ENCODE assay signal across 9 mouse cellular contexts in the genomic region with DNA sequence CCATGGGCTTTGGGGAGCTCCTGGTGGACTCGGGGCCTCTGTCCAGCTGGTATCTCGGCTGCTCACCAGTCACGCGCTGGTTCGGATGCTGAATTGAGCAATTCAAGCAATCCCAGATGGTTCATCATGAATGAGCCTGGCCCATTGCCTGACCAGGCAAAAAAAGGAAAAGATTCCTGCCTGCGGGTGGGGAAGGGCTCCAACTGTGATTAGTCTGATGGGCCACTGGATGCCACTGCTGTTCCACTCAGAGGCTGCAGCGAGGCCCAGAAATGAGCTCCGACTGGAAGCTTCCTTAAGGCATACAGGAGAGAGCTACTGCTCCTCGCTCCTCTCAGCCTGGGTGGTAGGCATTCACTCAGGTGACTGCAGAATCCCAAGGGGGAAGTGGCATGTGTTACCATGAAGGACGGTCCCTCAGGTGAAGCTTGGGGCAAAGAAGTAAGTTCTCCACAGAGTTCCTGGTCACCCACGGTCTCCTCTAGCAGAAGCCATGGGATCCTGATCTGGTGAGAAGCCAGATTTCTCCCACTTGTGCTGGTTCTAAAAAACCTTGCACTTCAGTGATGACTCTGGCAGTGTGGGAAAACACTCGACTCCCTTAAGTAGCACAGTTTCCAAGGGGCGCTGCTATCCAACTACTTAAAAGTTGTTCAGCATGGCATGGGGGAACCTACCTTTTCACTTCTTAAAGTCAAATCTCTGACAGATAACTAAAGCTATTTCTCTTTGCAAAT. TPM values are rescaled to one million over a fixed set of nuclear protein-coding genes. Genes with fewer than 3 reads are reported as not detected.
A peak's percentile ranks its signal among the peaks of the same experiment; 100 is the strongest.
DNase-seq lines count a peak whose midpoint lies in the region; ATAC-seq lines count a peak whose summit lies in the region.
"Had no signal": no experiment of that assay in that cellular context is flagged by ENCODE, and none has a peak within 500 bp of the region (broad histone marks: within the 10 kb centered on the region; RNA-seq: fewer than 3 reads in every experiment).

No protein-coding gene starts in this region.

- no peaks in the 10 kb centered on the region for H3K9me3 ChIP-seq in heart, embryonic 12.5 days (replicated peaks)
- H3K9me3 ChIP-seq in lung, embryonic 16.5 days (ENCODE audit: control insufficient read depth, low read length): no peaks in the 10 kb centered on the region
- H3K9me3 ChIP-seq: midbrain, embryonic 12.5 days had no signal

- no peak overlapping the region for H3K27ac ChIP-seq in heart, embryonic 12.5 days (ENCODE audit: poor library complexity, severe bottlenecking)
- peak overlapping the region; percentile 68 for H3K27ac ChIP-seq in lung, embryonic 16.5 days (ENCODE audit: low read length)
- H3K27ac ChIP-seq: midbrain, embryonic 12.5 days had no signal

- H3K4me3 ChIP-seq in heart, embryonic 12.5 days: no peak overlapping the region
- H3K4me3 ChIP-seq in lung, embryonic 16.5 days (ENCODE audit: low read length): no peak overlapping the region

- peak; percentile 76 for DNase-seq in 3134 (ENCODE audit: extremely low read depth, insufficient read length, low spot score)
- DNase-seq in NIH3T3 (ENCODE audit: low read depth): peak; percentile 100
- peak; percentile 80 for DNase-seq in cerebellum, postnatal 36 days
- DNase-seq in kidney, postnatal 14 days: peak; percentile 77
- DNase-seq in right cerebral cortex, postnatal 4 days: peak; percentile 79
- DNase-seq in natural killer cell, adult 2 months (ENCODE audit: low spot score in 2 of 2): no peak

- H3K4me1 ChIP-seq in heart, embryonic 12.5 days (replicated peaks): peaks cover 24% of the 10 kb centered on the region
- peaks cover 21% of the 10 kb centered on the region for H3K4me1 ChIP-seq in lung, embryonic 16.5 days (replicated peaks; ENCODE audit: control insufficient read depth, insufficient read depth, low read length)
- H3K4me1 ChIP-seq: midbrain, embryonic 12.5 days had no signal

- no peaks in the 10 kb centered on the region; the same call in 1 of the 2 replicates for H3K36me3 ChIP-seq in heart, embryonic 12.5 days
- H3K36me3 ChIP-seq in lung, embryonic 16.5 days (ENCODE audit: control insufficient read depth, insufficient read depth, low read length): no peaks in the 10 kb centered on the region
- H3K36me3 ChIP-seq: midbrain, embryonic 12.5 days had no signal

- 77% methylated on average over 13 of the region's 13 CpGs for WGBS in heart, embryonic 12.5 days
- WGBS in lung, embryonic 16.5 days: 37% methylated on average over 13 of the region's 13 CpGs

- no peak overlapping the region for H3K4me2 ChIP-seq in heart, embryonic 12.5 days
- no peak overlapping the region for H3K4me2 ChIP-seq in lung, embryonic 16.5 days (ENCODE audit: low read depth, low read length)

- H3K9ac ChIP-seq in heart, embryonic 12.5 days: no peak overlapping the region
- H3K9ac ChIP-seq in lung, embryonic 16.5 days (ENCODE audit: low read length): no peak overlapping the region

- 0 out of 2 replicates have a peak, but pooled peaks have one; percentile 36 for ATAC-seq in heart, embryonic 12.5 days (ENCODE audit: insufficient number of reproducible peaks, low FRiP score)
- peak; percentile 85 for ATAC-seq in lung, embryonic 16.5 days (ENCODE audit: low read depth)

- no peaks in the 10 kb centered on the region for H3K27me3 ChIP-seq in heart, embryonic 12.5 days (replicated peaks)
- no peaks in the 10 kb centered on the region for H3K27me3 ChIP-seq in lung, embryonic 16.5 days (ENCODE audit: control insufficient read depth, insufficient read depth, low read depth, low read length)

RNA-seq across cellular contexts. Expression of a gene that starts 57.3 kb away (rescaled TPM):
- 9.0 and 10.0 TPM in 2 replicates for polyA plus RNA-seq in heart, embryonic 12.5 days (2016; fragmentation: Nextera tagmentation; extraction: Ambion mirVana)
- polyA plus RNA-seq in lung, embryonic 16.5 days (2015; fragmentation: Nextera tagmentation; extraction: Ambion mirVana): 8.6 and 9.9 TPM in 2 replicates

Comparison
In these comparisons a context has a peak if more than half of its experiments do, and no peak if none do; other contexts are left out.
1. DNase-seq: peak in 3134 (single experiment), NIH3T3 (single experiment), cerebellum, postnatal 36 days (2 of 2), kidney, postnatal 14 days (single experiment) and right cerebral cortex, postnatal 4 days (single experiment); none in natural killer cell, adult 2 months (0 of 2).